Mouse (Mus musculus) heart, postnatal 0 days (tissue): ENCODE results near the gene Ranbp9. TPM values are rescaled to one million over a fixed set of nuclear protein-coding genes. Genes with fewer than 3 reads are reported as not detected.

Experiments used
- ATAC-seq: fragments of 200-750 bp; cut with Nextera tagmentation; 2 replicates; pipeline ENCODE4 v1.8.0; 2017; ENCODE audit warnings: low read depth, moderate number of reproducible peaks, moderate library complexity; ENCODE audit not compliant: insufficient read depth
- DNase-seq: peaks from one replicate; pipeline ENCODE4 v3.0.0-alpha.2; 2016; ENCODE audit warnings: low spot score
- H3K27ac ChIP-seq: fragments of 300-500 bp; sonication (generic); 2 replicates; pipeline ENCODE4 v1.5.1; 2014; ENCODE audit warnings: low read depth, mild to moderate bottlenecking
- H3K27me3 ChIP-seq: fragments of 300-500 bp; sonication (generic); 2 replicates; pipeline ENCODE4 v1.6.1; 2014; ENCODE audit warnings: low read length, mixed read lengths; ENCODE audit not compliant: control insufficient read depth, insufficient read depth
- H3K36me3 ChIP-seq: fragments of 300-500 bp; sonication (generic); replicated peaks from 2 replicates; pipeline ENCODE4 v1.6.1; 2014; ENCODE audit warnings: low read length, mixed read lengths; ENCODE audit not compliant: control insufficient read depth, insufficient read depth
- H3K4me1 ChIP-seq: fragments of 300-500 bp; sonication (generic); 2 replicates; pipeline ENCODE4 v1.6.1; 2014; ENCODE audit warnings: antibody characterized with exemption; ENCODE audit not compliant: control insufficient read depth, insufficient read depth
- H3K4me2 ChIP-seq: fragments of 300-500 bp; sonication (generic); 2 replicates; pipeline ENCODE4 v1.6.1; 2014; ENCODE audit warnings: low read depth, mild to moderate bottlenecking, low read length, moderate library complexity
- H3K4me3 ChIP-seq: fragments of 300-500 bp; sonication (generic); 2 replicates; pipeline ENCODE4 v1.5.1; 2014; ENCODE audit warnings: low read depth, low read length
- H3K9ac ChIP-seq: fragments of 300-500 bp; sonication (generic); replicated peaks from 2 replicates; pipeline ENCODE4 v1.6.1; 2014; ENCODE audit warnings: low read depth, low read length, mixed read lengths
- H3K9me3 ChIP-seq: fragments of 300-500 bp; sonication (generic); replicated peaks from 2 replicates; pipeline ENCODE4 v1.6.1; 2016; ENCODE audit warnings: low read length; ENCODE audit not compliant: control insufficient read depth
- CTCF ChIP-seq: IDR thresholded peaks from 2 replicates; pipeline ENCODE4 v1.5.1; 2016; ENCODE audit warnings: antibody characterized with exemption, control low read depth, low read depth
- EP300 ChIP-seq: IDR thresholded peaks from 2 replicates; pipeline ENCODE4 v1.6.1; 2016; ENCODE audit warnings: antibody characterized with exemption, low read depth
- WGBS: fragments of 180-500 bp; shearing (Covaris S2); extraction: QIAGEN DNeasy Blood & Tissue Kit; methylation state at CpG from one replicate; pipeline ENCODE4 v1.1.7; 2014; 5-methylcytosine and 5-hydroxymethylcytosine counted together
- polyA plus RNA-seq: library from polyadenylated mRNA; unstranded; fragments of >200 nt; fragmentation: Nextera tagmentation; extraction: Ambion mirVana; gene quantifications from 2 replicates; pipeline ENCODE4 v1.2.1, GENCODE M21; 2015
- total RNA-seq: library from RNA; depleted of rRNA; stranded (reverse); fragments of >200 nt; gene quantifications from 2 replicates; pipeline ENCODE4 v1.2.3, GENCODE M21; 2014; ENCODE audit warnings: low replicate concordance

The Ranbp9 gene
- total and polyA plus RNA-seq, 2 experiments from 2014 or later: 6.7 to 42.5 TPM

GRCm38 (mm10) chr13:43524491-43525362 is 43.6 kb upstream of the Ranbp9 start:
- no peaks in the 10 kb centered on the region for H3K36me3 ChIP-seq
- no peak overlapping the region for H3K9ac ChIP-seq

GRCm38 (mm10) chr13:43523906-43524480 is 42.9 kb upstream of the Ranbp9 start:
- Histone ChIP-seq H3K27ac (peak overlapping the region; percentile 74), H3K4me2 (peak overlapping the region; percentile 20), H3K36me3 (no peaks in the 10 kb centered on the region), H3K4me1 (peaks cover 26% of the 10 kb centered on the region), H3K9me3 (no peaks in the 10 kb centered on the region), H3K9ac (no peak overlapping the region), H3K27me3 (no peaks in the 10 kb centered on the region), H3K4me3 (no peak overlapping the region)
- 39% methylated on average over 7 of the region's 7 CpGs for WGBS
- TF ChIP-seq EP300 (no peak), CTCF (no peak)
- DNase-seq: no peak
- no peak for ATAC-seq

More at GRCm38 (mm10) chr13:43524491-43525362, 43.6 kb upstream of the Ranbp9 start:
- peak; percentile 78 for ATAC-seq
- WGBS: 39% methylated on average over 16 of the region's 16 CpGs
- peak; percentile 81 for DNase-seq
- peak overlapping the region; percentile 20 for H3K4me2 ChIP-seq
- TF ChIP-seq EP300 (no peak; the same call in 1 of the 2 replicates), CTCF (0 out of 2 replicates have a peak, but pooled peaks have one; percentile 4)
- no peak overlapping the region for H3K4me3 ChIP-seq
- no peaks in the 10 kb centered on the region for H3K9me3 ChIP-seq
- peaks cover 26% of the 10 kb centered on the region for H3K4me1 ChIP-seq
- no peaks in the 10 kb centered on the region for H3K27me3 ChIP-seq
- H3K27ac ChIP-seq: peak overlapping the region; percentile 74

- peak; percentile 33; the same call in 1 of the 2 replicates for ATAC-seq
- H3K4me2 ChIP-seq: no peak overlapping the region
- H3K9ac ChIP-seq: no peak overlapping the region
- no peaks in the 10 kb centered on the region for H3K36me3 ChIP-seq
- H3K27ac ChIP-seq: peak overlapping the region; percentile 76
- peaks cover 26% of the 10 kb centered on the region for H3K4me1 ChIP-seq
- H3K4me3 ChIP-seq: no peak overlapping the region
- no peaks in the 10 kb centered on the region for H3K27me3 ChIP-seq
- no peak for TF ChIP-seq CTCF
- TF ChIP-seq EP300: 0 out of 2 replicates have a peak, but pooled peaks have one; percentile 39
- H3K9me3 ChIP-seq: no peaks in the 10 kb centered on the region
- WGBS: 42% methylated on average over 5 of the region's 5 CpGs
- peak; percentile 54 for DNase-seq
Measured at GRCm38 (mm10) chr13:43521940-43522339, 40.9 kb upstream of the Ranbp9 start.

- TF ChIP-seq EP300: no peak
- no peak for TF ChIP-seq CTCF
- Histone ChIP-seq H3K27ac (no peak overlapping the region), H3K36me3 (no peaks in the 10 kb centered on the region), H3K4me1 (peaks cover 11% of the 10 kb centered on the region), H3K9me3 (no peaks in the 10 kb centered on the region), H3K27me3 (no peaks in the 10 kb centered on the region), H3K4me2 (no peak overlapping the region), H3K9ac (no peak overlapping the region), H3K4me3 (no peak overlapping the region)
- DNase-seq (no peak), ATAC-seq (no peak)
- 78% methylated on average over 6 of the region's 6 CpGs for WGBS
Measured at GRCm38 (mm10) chr13:43519251-43519650, 38.2 kb upstream of the Ranbp9 start.

GRCm38 (mm10) chr13:43517371-43517770 is 36.3 kb upstream of the Ranbp9 start:
- H3K36me3 ChIP-seq: no peaks in the 10 kb centered on the region
- H3K27ac ChIP-seq: no peak overlapping the region
- no peak overlapping the region for H3K4me2 ChIP-seq
- H3K9ac ChIP-seq: no peak overlapping the region
- no peak for ATAC-seq
- no peak overlapping the region for H3K4me3 ChIP-seq
- TF ChIP-seq CTCF (no peak), EP300 (no peak)
- WGBS: 63% methylated on average over 8 of the region's 8 CpGs
- no peak for DNase-seq
- no peaks in the 10 kb centered on the region for H3K27me3 ChIP-seq
- H3K9me3 ChIP-seq: no peaks in the 10 kb centered on the region
- peaks cover 10% of the 10 kb centered on the region for H3K4me1 ChIP-seq
